Mouse (Mus musculus) thymus, adult 2 months (tissue): ENCODE results near the gene Fxyd7.

Experiments
- CTCF ChIP-seq: fragments of 200-500 bp; IDR thresholded peaks from 2 replicates; pipeline ENCODE4 v1.5.1; 2012; ENCODE audit warnings: mild to moderate bottlenecking, control low read depth, low read length, moderate library complexity, borderline replicate concordance; ENCODE audit not compliant: control insufficient read depth, poor library complexity, insufficient read depth; ENCODE audit errors: extremely low read depth
- POLR2A ChIP-seq: fragments of 200-500 bp; IDR thresholded peaks from 2 replicates; pipeline ENCODE4 v1.6.1; 2012; ENCODE audit warnings: mild to moderate bottlenecking, low read length, control low read depth, moderate library complexity; ENCODE audit not compliant: control insufficient read depth, poor library complexity, insufficient read depth; ENCODE audit errors: extremely low read depth

DNA sequence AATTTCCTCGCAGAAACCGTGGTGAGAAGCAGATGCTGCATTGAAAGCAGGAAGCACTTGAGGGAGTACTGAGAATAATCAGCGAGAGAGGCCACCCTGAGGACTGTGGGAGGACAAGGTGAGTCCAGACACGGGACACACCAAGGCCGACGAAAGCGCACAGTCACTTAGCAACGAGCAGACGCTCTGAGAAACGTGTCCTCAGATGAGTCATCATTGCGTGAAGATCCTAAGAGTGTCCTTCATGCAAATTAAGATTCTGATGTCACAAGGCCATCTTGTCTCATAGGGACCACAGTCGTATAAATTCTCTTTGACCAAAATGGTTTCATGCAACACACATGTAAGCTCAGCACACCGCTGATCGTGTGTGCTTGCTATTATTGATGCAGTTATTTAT, 49.5 kb upstream of the Fxyd7 start:
- TF ChIP-seq POLR2A (no peak), CTCF (no peak)
